9 mouse cellular contexts compared by ENCODE assay signal in the genomic region with DNA sequence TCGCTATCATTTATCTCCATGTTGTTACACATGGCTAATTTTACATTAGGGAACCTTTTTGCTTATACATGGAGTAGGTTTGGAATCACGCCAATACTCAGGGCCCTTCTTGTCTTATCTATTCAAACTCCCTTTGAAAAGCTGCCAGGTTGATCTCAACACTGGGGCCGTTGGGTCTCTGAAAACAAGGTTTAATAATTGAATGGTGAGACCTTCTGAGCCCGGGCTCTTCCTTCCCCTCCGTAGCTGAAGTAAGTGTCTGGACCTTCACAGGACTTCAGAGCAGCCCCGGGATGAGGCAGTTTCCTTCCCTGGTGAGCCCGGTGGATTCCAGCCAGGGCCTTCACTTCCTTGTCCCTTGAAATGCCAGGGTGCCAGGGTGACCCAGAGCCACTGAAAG. TPM values are rescaled to one million over a fixed set of nuclear protein-coding genes. Genes with fewer than 3 reads are reported as not detected.
A peak's percentile ranks its signal among the peaks of the same experiment; 100 is the strongest.
DNase-seq lines count a peak whose midpoint lies in the region; ATAC-seq and TF ChIP-seq lines count a peak whose summit lies in the region.
"Had no signal": no experiment of that assay in that cellular context is flagged by ENCODE, and none has a peak within 500 bp of the region (broad histone marks: within the 10 kb centered on the region; RNA-seq: fewer than 3 reads in every experiment).

No protein-coding gene starts in this region.

- TF ChIP-seq CTCF in gastrocnemius, adult 2 months (IDR thresholded peaks at IDR 0.05) = no peak
- no peak for TF ChIP-seq CTCF in thymus, adult 2 months (IDR thresholded peaks at IDR 0.05; ENCODE audit: borderline replicate concordance, control insufficient read depth, extremely low read depth, insufficient read depth, low read length, poor library complexity)

- TF ChIP-seq POLR2A in thymus, adult 2 months (IDR thresholded peaks at IDR 0.05; ENCODE audit: control insufficient read depth, extremely low read depth, insufficient read depth, low read length, poor library complexity) = no peak

- 75% methylated on average over 7 of the region's 7 CpGs for WGBS in thymus, adult 2 months

- 0 out of 2 replicates have a peak, but pooled peaks have one; percentile 3 for ATAC-seq in erythroblast, adult 5-6 weeks (replicated peaks; ENCODE audit: low FRiP score, poor library complexity, severe bottlenecking)

- H3K36me3 ChIP-seq in thymus, adult 2 months (ENCODE audit: control insufficient read depth, insufficient read depth, low read length) = no peaks in the 10 kb centered on the region
- H3K36me3 ChIP-seq: limb, embryonic 12.5 days had no signal

- no peak for DNase-seq in gastrocnemius, adult 2 months
- DNase-seq in gastrocnemius, postnatal 4 days (ENCODE audit: low spot score in 2 of 2) = no peak
- peak; percentile 49 for DNase-seq in kidney, adult 9 months
- DNase-seq in lung, postnatal 14 days = peak; percentile 37
- DNase-seq in B cell, adult 2 months = no peak
- DNase-seq in right cerebral cortex, adult 2 months (ENCODE audit: low spot score in 2 of 2) = no peak
- DNase-seq in thymus, adult 2 months = no peak

- no peaks in the 10 kb centered on the region for H3K27me3 ChIP-seq in thymus, adult 2 months (ENCODE audit: control insufficient read depth, insufficient read depth, low read length)

- peak overlapping the region; percentile 56 for H3K27ac ChIP-seq in gastrocnemius, adult 2 months
- no peak overlapping the region for H3K27ac ChIP-seq in thymus, adult 2 months (ENCODE audit: control insufficient read depth, insufficient read depth, low read length)
- H3K27ac ChIP-seq: limb, embryonic 12.5 days had no signal

- H3K4me1 ChIP-seq in thymus, adult 2 months (replicated peaks; ENCODE audit: control insufficient read depth, insufficient read depth, low read length) = peaks cover 15% of the 10 kb centered on the region

- intact Hi-C loops in gastrocnemius, adult 2 months (cut with DNase I) = no loop called here

- H3K4me3 ChIP-seq in gastrocnemius, adult 2 months = peak overlapping the region; percentile 11
- H3K4me3 ChIP-seq in thymus, adult 2 months (ENCODE audit: control insufficient read depth, insufficient read depth, low read length) = no peak overlapping the region
- H3K4me3 ChIP-seq: limb, embryonic 12.5 days had no signal

RNA-seq across cellular contexts. Expression of gene Chst11, which starts 5.6 kb away (rescaled TPM):
- 1 to 10 TPM; 1.1 to 1.8 TPM for total RNA-seq in gastrocnemius, adult 2 months (2021)
- total RNA-seq in gastrocnemius, postnatal 4 days (2021) = 1 to 10 TPM; 2.3 to 2.6 TPM
- total RNA-seq in erythroblast, adult 5-6 weeks (2015; ENCODE audit: low replicate concordance) = 1.7 and 7.3 TPM in 2 replicates
- 7.0 and 9.5 TPM in 2 replicates for total RNA-seq in erythroblast, adult 5-6 weeks (2017; ENCODE audit: low replicate concordance)
- 15.5 and 19.4 TPM in 2 replicates for polyA plus RNA-seq in thymus, adult 2 months (2012; rRNA removed)

Comparison
In these comparisons a context has a peak if more than half of its experiments do, and no peak if none do; other contexts are left out.
1. DNase-seq: peak in kidney, adult 9 months (single experiment) and lung, postnatal 14 days (single experiment); none in gastrocnemius, adult 2 months (single experiment), gastrocnemius, postnatal 4 days (0 of 2), B cell, adult 2 months (0 of 2), right cerebral cortex, adult 2 months (0 of 2) and thymus, adult 2 months (single experiment).